Mouse (Mus musculus): Measurements from ENCODE around the gene Erbb2.

The Erbb2 gene

DNA sequence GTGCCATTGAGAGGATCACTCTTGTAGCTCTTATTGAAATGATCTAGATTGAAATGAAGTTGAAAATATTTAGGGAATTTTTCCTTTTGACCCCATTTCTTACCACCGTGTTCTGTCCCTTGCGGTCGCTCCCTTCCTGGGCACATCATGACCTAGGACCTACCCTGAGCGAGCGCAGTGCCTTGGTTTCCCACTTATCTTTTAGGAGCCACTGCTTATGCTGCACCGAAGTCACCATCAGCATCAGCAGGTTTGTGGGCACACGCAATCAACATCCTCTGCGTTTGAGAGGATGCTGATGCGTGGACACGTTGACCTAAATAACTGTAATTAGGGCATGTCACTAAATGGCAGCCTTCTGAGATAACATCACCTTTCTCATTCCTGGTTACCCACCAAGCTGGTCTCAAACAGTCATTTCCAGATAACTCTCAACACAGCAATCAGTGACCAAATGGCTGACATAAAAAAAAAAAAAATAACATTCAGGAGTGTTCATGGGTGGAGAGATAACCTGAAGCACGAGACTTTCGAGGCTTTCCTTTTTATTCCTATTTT is 67.7 kb downstream of the Erbb2 start:
- no peak for DNase-seq (ENCODE audit: low spot score in 2 of 2)

DNA sequence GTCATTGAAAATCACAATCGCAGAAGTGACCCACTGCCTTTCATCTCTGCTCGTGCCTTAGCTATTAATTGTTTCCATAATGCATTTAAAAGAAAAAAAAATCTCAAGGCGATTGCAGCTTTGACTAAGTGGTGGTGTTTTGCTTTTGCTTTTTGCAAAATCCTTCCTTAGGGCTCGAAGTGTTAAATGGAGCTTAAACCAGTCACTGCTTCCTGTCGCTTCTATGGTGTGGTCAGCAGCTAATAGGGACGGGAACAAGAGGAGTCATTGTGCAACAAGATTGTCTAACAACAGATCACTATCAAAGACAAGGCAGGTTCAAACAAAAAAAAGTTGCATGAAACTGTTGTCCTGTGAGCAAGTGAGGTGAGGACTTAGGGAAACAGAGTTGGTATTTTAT is 69.0 kb downstream of the Erbb2 start:
- no peak for DNase-seq (ENCODE audit: low spot score in 2 of 2)

GRCm38 (mm10) chr11:98482067-98482466 is 69.8 kb downstream of the Erbb2 start:
- DNase-seq (ENCODE audit: low spot score in 2 of 2), result no peak

- no peak for DNase-seq (ENCODE audit: low spot score in 2 of 2)
These were observed 73.5 kb downstream of the Erbb2 start for GRCm38 (mm10) chr11:98485749-98486148.
